Mouse (Mus musculus): ENCODE results near the gene Msrb1. TPM values are rescaled to one million over a fixed set of nuclear protein-coding genes. Genes with fewer than 3 reads are reported as not detected.

Msrb1 gene
- polyA plus RNA-seq, 1 experiment from 2014 or later = 45.5 TPM

DNA sequence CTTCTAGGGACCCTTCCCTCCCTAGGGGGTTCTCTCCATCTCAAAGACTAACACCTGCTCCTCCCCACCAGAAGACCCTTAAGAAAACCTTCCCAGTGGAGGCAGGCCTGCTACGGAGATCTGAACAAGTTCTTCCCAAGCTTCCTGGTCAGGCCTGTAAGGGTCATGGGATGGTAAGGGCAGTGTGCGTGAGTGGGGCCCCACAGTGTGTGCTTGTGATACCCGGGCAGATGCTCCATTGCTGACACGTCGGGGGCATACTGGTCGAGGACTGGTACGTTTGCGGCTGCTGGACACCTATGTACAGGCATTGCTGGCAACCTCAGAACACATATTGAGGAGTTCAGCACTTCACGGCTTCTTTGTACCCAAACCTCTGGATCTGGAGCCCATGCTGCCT is 37.7 kb upstream of the Msrb1 start:
- H3K27ac ChIP-seq (ENCODE audit: low read length) = peak overlapping the region; percentile 64; the same call in 1 of the 2 replicates
- H3K36me3 ChIP-seq (ENCODE audit: control insufficient read depth, insufficient read depth, low read length) = peaks cover 15% of the 10 kb centered on the region
- no peaks in the 10 kb centered on the region for H3K9me3 ChIP-seq (replicated peaks; ENCODE audit: control insufficient read depth, low read length)
- WGBS = 66% methylated on average over 9 of the region's 9 CpGs
- peaks cover 24% of the 10 kb centered on the region for H3K4me1 ChIP-seq (ENCODE audit: control insufficient read depth, insufficient read depth, low read length)
- no peak overlapping the region; the same call in 1 of the 2 replicates for H3K9ac ChIP-seq (ENCODE audit: low read length)
- 0 out of 2 replicates have a peak overlapping the region, but pooled peaks have one; percentile 15 for H3K4me2 ChIP-seq (ENCODE audit: low read depth, low read length)
- no peak for ATAC-seq (ENCODE audit: insufficient read depth, low FRiP score)
- H3K4me3 ChIP-seq (replicated peaks; ENCODE audit: low read length) = no peak overlapping the region
- H3K27me3 ChIP-seq (ENCODE audit: control insufficient read depth, insufficient read depth, low read length) = no peaks in the 10 kb centered on the region

DNA sequence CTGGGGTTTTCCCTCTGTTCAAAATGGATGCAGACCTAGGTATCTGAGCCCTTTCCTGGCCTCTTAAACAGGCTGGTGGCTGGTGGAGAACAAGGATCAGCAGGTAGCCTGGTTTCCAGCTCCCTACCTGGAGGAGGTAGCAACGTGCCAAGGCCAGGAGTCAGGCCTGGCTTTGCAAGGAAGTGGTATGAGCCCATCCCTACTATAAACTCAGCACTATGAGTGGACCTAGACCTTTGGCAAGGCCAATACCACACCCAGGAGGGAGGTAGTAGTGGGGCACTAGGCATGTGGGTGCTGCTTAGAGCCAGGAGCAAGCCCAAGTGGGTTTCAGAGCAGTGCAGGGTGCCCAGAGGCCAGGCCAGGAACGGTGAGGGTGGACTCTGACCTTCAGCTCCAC is 37.0 kb upstream of the Msrb1 start:
- peak overlapping the region; percentile 1; the same call in 1 of the 2 replicates for H3K9ac ChIP-seq (ENCODE audit: low read length)

DNA sequence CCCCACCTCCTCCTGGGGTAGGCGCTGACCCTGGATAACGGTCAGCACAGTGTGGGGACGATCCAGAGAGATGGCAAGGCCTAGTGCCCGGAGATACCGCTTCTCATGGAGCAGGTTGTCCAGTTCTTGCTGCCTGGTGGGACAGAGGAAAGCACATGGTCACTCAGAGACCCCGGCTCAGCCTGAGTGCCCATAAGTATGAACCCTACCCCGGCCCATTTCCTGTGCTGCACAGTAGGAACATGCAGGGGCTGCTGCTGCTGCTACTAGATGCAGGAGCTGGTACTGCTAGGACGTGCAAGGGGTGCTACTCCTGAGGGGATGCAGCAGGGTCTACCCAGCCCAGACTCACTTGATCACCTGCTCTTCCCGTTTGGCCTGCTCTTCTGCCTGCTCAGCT is 35.2 kb upstream of the Msrb1 start:
- no peak for ATAC-seq (ENCODE audit: insufficient read depth, low FRiP score)
- Histone ChIP-seq H3K9me3 (replicated peaks; ENCODE audit: control insufficient read depth, low read length) (no peaks in the 10 kb centered on the region), H3K36me3 (ENCODE audit: control insufficient read depth, insufficient read depth, low read length) (peaks cover 23% of the 10 kb centered on the region), H3K4me2 (ENCODE audit: low read depth, low read length) (no peak overlapping the region), H3K27ac (ENCODE audit: low read length) (no peak overlapping the region), H3K4me3 (replicated peaks; ENCODE audit: low read length) (no peak overlapping the region), H3K4me1 (ENCODE audit: control insufficient read depth, insufficient read depth, low read length) (peaks cover 22% of the 10 kb centered on the region), H3K9ac (ENCODE audit: low read length) (no peak overlapping the region), H3K27me3 (ENCODE audit: control insufficient read depth, insufficient read depth, low read length) (no peaks in the 10 kb centered on the region)
- WGBS = 93% methylated on average over 9 of the region's 9 CpGs

More for the DNA sequence above, 37.0 kb upstream of the Msrb1 start:
- Histone ChIP-seq H3K4me1 (ENCODE audit: control insufficient read depth, insufficient read depth, low read length) (peaks cover 24% of the 10 kb centered on the region), H3K27ac (ENCODE audit: low read length) (no peak overlapping the region), H3K9me3 (replicated peaks; ENCODE audit: control insufficient read depth, low read length) (no peaks in the 10 kb centered on the region), H3K27me3 (ENCODE audit: control insufficient read depth, insufficient read depth, low read length) (no peaks in the 10 kb centered on the region), H3K4me3 (replicated peaks; ENCODE audit: low read length) (no peak overlapping the region), H3K4me2 (ENCODE audit: low read depth, low read length) (no peak overlapping the region), H3K36me3 (ENCODE audit: control insufficient read depth, insufficient read depth, low read length) (peaks cover 21% of the 10 kb centered on the region)
- ATAC-seq (ENCODE audit: insufficient read depth, low FRiP score) = no peak
- 75% methylated on average over 2 of the region's 2 CpGs for WGBS

DNA sequence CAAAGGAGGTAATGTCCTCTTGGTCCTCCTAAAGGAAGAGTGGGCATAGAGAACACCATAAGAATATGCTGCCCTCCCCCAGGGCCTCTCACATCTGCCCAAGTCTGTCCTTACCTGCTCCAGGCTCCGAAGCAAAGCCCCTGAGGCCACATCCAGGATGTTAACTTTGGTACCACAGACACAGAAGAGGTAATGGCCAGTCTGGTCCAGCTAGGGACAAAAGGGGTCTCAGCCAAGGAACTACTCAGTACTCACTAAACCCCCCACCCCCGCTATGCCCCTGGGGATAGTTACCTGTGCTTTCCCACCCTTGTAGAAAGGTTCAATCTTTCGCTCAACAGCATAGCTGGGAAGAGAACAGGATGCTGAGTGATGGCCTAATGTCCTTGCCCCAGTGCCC is 30.6 kb upstream of the Msrb1 start:
- no peak overlapping the region for H3K9ac ChIP-seq (ENCODE audit: low read length)
- H3K27ac ChIP-seq (ENCODE audit: low read length) = no peak overlapping the region
- no peak for ATAC-seq (ENCODE audit: insufficient read depth, low FRiP score)
- no peak overlapping the region for H3K4me2 ChIP-seq (ENCODE audit: low read depth, low read length)
- WGBS = 95% methylated on average over 3 of the region's 3 CpGs
- H3K4me1 ChIP-seq (ENCODE audit: control insufficient read depth, insufficient read depth, low read length) = peaks cover 16% of the 10 kb centered on the region; the same call in 1 of the 2 replicates
- no peak overlapping the region for H3K4me3 ChIP-seq (replicated peaks; ENCODE audit: low read length)
- H3K27me3 ChIP-seq (ENCODE audit: control insufficient read depth, insufficient read depth, low read length) = no peaks in the 10 kb centered on the region
- no peaks in the 10 kb centered on the region for H3K9me3 ChIP-seq (replicated peaks; ENCODE audit: control insufficient read depth, low read length)
- H3K36me3 ChIP-seq (ENCODE audit: control insufficient read depth, insufficient read depth, low read length) = peaks cover 23% of the 10 kb centered on the region

DNA sequence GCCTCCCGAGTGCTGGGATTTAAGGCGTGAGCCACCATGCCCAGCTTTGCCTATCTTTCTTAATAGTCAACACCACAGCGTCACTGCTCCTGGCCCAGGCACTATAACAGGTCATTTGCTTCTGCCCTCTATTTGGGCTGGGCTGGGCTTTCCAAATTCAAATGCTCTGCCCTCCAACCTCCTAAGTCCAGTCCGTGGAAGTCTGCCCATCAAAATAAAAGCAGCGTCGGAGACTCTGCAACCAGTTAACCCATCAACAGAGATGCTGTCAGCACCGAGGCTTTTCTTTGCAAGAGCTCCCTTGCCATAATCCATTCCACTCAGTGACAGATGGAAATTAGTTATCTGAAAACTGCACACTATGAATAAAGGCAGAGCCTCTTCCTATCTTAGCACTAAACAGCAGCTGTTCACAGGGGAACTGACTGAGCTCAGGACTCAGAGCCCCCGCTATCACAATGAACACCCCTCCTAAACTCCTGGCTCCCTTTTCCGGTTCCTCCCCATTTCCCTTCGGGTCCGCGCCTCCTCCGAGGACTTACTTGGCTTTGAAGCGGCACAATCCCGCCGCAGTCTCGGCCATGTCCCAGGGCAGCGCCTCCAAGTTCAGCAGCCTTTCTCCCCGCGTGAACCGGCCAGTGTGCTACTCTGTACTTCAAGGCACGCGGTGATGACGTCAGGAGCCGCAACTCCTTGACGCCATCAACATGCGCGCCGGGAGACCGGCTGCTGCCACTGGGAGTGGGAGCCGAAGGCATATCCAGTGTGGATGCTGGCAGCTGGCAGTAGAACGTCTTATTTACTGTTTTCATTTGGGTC is 29.3 kb upstream of the Msrb1 start, which contains the start of gene Tbl3:
Gene Tbl3 (minus strand): TSS at position 679 of the 819 bp plus-strand sequence.
- 3% methylated on average over 32 of the region's 32 CpGs for WGBS
- Histone ChIP-seq H3K4me3 (replicated peaks; ENCODE audit: low read length) (peak within 1 kb of the TSS; percentile 78), H3K9me3 (replicated peaks; ENCODE audit: control insufficient read depth, low read length) (no peaks in the 10 kb centered on the region), H3K36me3 (ENCODE audit: control insufficient read depth, insufficient read depth, low read length) (peaks cover 18% of the 10 kb centered on the region; the same call in 1 of the 2 replicates), H3K27me3 (ENCODE audit: control insufficient read depth, insufficient read depth, low read length) (no peaks in the 10 kb centered on the region), H3K4me2 (ENCODE audit: low read depth, low read length) (peak within 1 kb of the TSS; percentile 56), H3K27ac (ENCODE audit: low read length) (peak within 1 kb of the TSS; percentile 78), H3K9ac (ENCODE audit: low read length) (peak within 1 kb of the TSS; percentile 81), H3K4me1 (ENCODE audit: control insufficient read depth, insufficient read depth, low read length) (peaks cover 16% of the 10 kb centered on the region; the same call in 1 of the 2 replicates)
- peak; percentile 87 for ATAC-seq (ENCODE audit: insufficient read depth, low FRiP score)

DNA sequence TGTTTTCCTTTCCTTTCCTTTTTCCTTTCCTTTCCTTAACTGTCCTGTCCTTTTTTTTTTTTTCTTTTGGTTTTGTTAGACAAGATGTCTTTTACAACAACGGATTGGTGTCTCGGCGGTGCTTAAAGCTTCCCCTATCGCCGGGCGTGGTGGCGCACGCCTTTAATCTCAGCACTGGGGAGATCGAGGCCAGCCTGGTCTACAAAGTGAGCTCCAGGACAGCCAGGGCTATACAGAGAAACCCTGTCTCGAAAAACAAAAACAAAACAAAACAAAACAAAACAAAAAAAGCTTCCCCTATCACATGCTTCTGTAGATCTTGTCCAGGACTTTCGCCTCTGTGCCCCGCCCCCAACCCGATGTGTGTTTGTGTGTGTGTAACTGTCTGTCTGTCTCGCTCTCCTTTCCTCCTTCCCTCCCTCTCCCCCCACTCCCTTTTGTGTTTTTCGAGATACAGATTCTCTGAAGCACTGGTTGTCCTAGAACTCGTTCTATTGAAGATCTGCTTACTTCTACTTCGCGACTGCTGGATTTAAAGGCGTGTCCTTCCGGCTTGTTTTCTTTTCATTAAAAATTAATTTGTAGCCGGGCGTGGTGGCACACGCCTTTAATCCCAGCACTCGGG is 28.5 kb upstream of the Msrb1 start:
- H3K27ac ChIP-seq (ENCODE audit: low read length) = peak overlapping the region; percentile 78; the same call in 1 of the 2 replicates
- peaks cover 16% of the 10 kb centered on the region; the same call in 1 of the 2 replicates for H3K4me1 ChIP-seq (ENCODE audit: control insufficient read depth, insufficient read depth, low read length)
- peaks cover 11% of the 10 kb centered on the region; the same call in 1 of the 2 replicates for H3K36me3 ChIP-seq (ENCODE audit: control insufficient read depth, insufficient read depth, low read length)
- H3K4me3 ChIP-seq (replicated peaks; ENCODE audit: low read length) = peak overlapping the region; percentile 78
- no peaks in the 10 kb centered on the region for H3K27me3 ChIP-seq (ENCODE audit: control insufficient read depth, insufficient read depth, low read length)
- WGBS = 4% methylated on average over 24 of the region's 24 CpGs
- peak overlapping the region; percentile 81 for H3K9ac ChIP-seq (ENCODE audit: low read length)
- ATAC-seq (ENCODE audit: insufficient read depth, low FRiP score) = peak; percentile 11; the same call in 1 of the 2 replicates
- H3K9me3 ChIP-seq (replicated peaks; ENCODE audit: control insufficient read depth, low read length) = no peaks in the 10 kb centered on the region
- peak overlapping the region; percentile 56 for H3K4me2 ChIP-seq (ENCODE audit: low read depth, low read length)

DNA sequence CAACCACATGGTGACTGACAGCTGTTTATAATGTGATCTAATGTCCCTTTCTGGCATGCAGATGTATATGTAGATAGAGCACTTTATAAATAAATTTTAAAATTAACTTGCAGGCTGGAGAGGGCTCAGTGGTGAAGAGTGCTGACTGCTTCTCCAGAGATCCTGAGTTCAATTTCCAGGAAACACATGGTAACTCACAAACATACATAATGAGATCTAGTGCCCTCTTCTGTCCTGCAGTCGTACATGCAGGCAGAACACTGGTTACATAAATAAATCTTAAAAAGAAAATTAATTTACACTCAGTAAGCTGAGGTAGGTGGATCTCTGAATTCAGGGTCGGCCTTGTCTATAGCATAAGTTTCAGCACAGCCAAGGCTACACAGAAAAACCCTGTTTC is 27.8 kb upstream of the Msrb1 start:
- H3K4me2 ChIP-seq (ENCODE audit: low read depth, low read length) = no peak overlapping the region
- no peak overlapping the region for H3K27ac ChIP-seq (ENCODE audit: low read length)
- H3K4me1 ChIP-seq (ENCODE audit: control insufficient read depth, insufficient read depth, low read length) = peaks cover 16% of the 10 kb centered on the region; the same call in 1 of the 2 replicates
- WGBS = 27% methylated on average over 2 of the region's 2 CpGs
- H3K9me3 ChIP-seq (replicated peaks; ENCODE audit: control insufficient read depth, low read length) = no peaks in the 10 kb centered on the region
- peaks cover 9% of the 10 kb centered on the region; the same call in 1 of the 2 replicates for H3K36me3 ChIP-seq (ENCODE audit: control insufficient read depth, insufficient read depth, low read length)
- no peak for ATAC-seq (ENCODE audit: insufficient read depth, low FRiP score)
- H3K27me3 ChIP-seq (ENCODE audit: control insufficient read depth, insufficient read depth, low read length) = no peaks in the 10 kb centered on the region
- no peak overlapping the region for H3K9ac ChIP-seq (ENCODE audit: low read length)
- H3K4me3 ChIP-seq (replicated peaks; ENCODE audit: low read length) = 0 out of 2 replicates have a peak overlapping the region, but pooled peaks have one; percentile 78

DNA sequence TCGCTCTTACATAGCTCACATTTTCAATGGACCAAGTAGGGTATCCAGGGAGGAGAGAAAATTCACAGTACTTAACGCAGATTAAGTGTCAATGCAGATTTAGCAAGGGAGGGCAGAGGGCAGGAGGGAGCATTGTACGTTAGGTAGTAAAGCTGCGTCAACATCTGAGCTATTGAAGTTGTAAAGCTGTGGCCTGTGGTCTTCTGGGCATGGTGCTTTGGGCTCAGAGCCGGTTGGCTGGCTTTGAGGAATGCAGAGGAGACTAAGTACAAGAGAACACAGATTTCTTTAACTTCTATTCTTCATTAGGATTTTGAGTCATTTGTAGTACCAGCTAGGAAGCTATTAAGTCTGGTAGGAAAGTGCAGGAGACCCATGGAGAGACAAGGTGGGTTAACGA is 20.9 kb upstream of the Msrb1 start:
- no peaks in the 10 kb centered on the region for H3K9me3 ChIP-seq (replicated peaks; ENCODE audit: control insufficient read depth, low read length)
- H3K4me1 ChIP-seq (ENCODE audit: control insufficient read depth, insufficient read depth, low read length) = no peaks in the 10 kb centered on the region
- ATAC-seq (ENCODE audit: insufficient read depth, low FRiP score) = no peak
- no peak overlapping the region for H3K4me3 ChIP-seq (replicated peaks; ENCODE audit: low read length)
- H3K27me3 ChIP-seq (ENCODE audit: control insufficient read depth, insufficient read depth, low read length) = no peaks in the 10 kb centered on the region
- H3K9ac ChIP-seq (ENCODE audit: low read length) = no peak overlapping the region
- no peak overlapping the region for H3K4me2 ChIP-seq (ENCODE audit: low read depth, low read length)
- 75% methylated on average over 6 of the region's 6 CpGs for WGBS
- H3K27ac ChIP-seq (ENCODE audit: low read length) = no peak overlapping the region
- 0 out of 2 replicates have a peak, but pooled peaks cover 3% of the 10 kb centered on the region for H3K36me3 ChIP-seq (ENCODE audit: control insufficient read depth, insufficient read depth, low read length)
